Mouse (Mus musculus) intestine, embryonic 14.5 days (tissue): ENCODE measurements around the gene Tmem94. TPM values are rescaled to one million over a fixed set of nuclear protein-coding genes. Genes with fewer than 3 reads are reported as not detected.

Source experiments
- ATAC-seq: fragments of 200-750 bp; cut with Nextera tagmentation; replicated peaks from 2 replicates; pipeline ENCODE4 v1.8.0; 2017; ENCODE audit warnings: low read depth, moderate number of reproducible peaks, moderate TSS enrichment, moderate library complexity; ENCODE audit not compliant: low FRiP score, low TSS enrichment
- DNase-seq: peaks from one replicate; pipeline ENCODE4 v3.0.0-alpha.2; 2018; ENCODE audit warnings: low spot score
- H3K27ac ChIP-seq: fragments of 300-500 bp; sonication (generic); 2 replicates; pipeline ENCODE4 v1.5.1; 2014; ENCODE audit warnings: low read depth, mild to moderate bottlenecking, control low read depth
- H3K27me3 ChIP-seq: fragments of 300-500 bp; sonication (generic); replicated peaks from 2 replicates; pipeline ENCODE4 v1.6.1; 2014; ENCODE audit warnings: low read length, control low read depth; ENCODE audit not compliant: control insufficient read depth, insufficient read depth
- H3K36me3 ChIP-seq: fragments of 300-500 bp; sonication (generic); 2 replicates; pipeline ENCODE4 v1.6.1; 2014; ENCODE audit warnings: low read length, control low read depth; ENCODE audit not compliant: control insufficient read depth, insufficient read depth
- H3K4me1 ChIP-seq: fragments of 300-500 bp; sonication (generic); replicated peaks from 2 replicates; pipeline ENCODE4 v1.6.1; 2014; ENCODE audit warnings: low read length, control low read depth, mixed read lengths; ENCODE audit not compliant: control insufficient read depth, insufficient read depth
- H3K4me2 ChIP-seq: fragments of 300-500 bp; sonication (generic); 2 replicates; pipeline ENCODE4 v1.6.1; 2014; ENCODE audit warnings: low read length
- H3K4me3 ChIP-seq: fragments of 300-500 bp; sonication (generic); 2 replicates; pipeline ENCODE4 v1.5.1; 2014; ENCODE audit warnings: low read depth, low read length, control low read depth, mixed read lengths
- H3K9ac ChIP-seq: fragments of 300-500 bp; sonication (generic); 2 replicates; pipeline ENCODE4 v1.6.1; 2014; ENCODE audit warnings: mild to moderate bottlenecking, low read length
- H3K9me3 ChIP-seq: fragments of 300-500 bp; sonication (generic); 2 replicates; pipeline ENCODE4 v1.6.1; 2016; ENCODE audit warnings: low read length, control low read depth; ENCODE audit not compliant: control insufficient read depth
- WGBS: fragments of 180-500 bp; shearing (Covaris S2); extraction: QIAGEN DNeasy Blood & Tissue Kit; methylation state at CpG from one replicate; pipeline ENCODE4 v1.1.7; 2014; 5-methylcytosine and 5-hydroxymethylcytosine counted together
- polyA plus RNA-seq: library from polyadenylated mRNA; unstranded; fragments of >200 nt; fragmentation: Nextera tagmentation; extraction: Ambion mirVana; gene quantifications from 2 replicates; pipeline ENCODE4 v1.2.1, GENCODE M21; 2014

Gene Tmem94
- 14.6 and 15.7 TPM in 2 replicates for polyA plus RNA-seq

DNA sequence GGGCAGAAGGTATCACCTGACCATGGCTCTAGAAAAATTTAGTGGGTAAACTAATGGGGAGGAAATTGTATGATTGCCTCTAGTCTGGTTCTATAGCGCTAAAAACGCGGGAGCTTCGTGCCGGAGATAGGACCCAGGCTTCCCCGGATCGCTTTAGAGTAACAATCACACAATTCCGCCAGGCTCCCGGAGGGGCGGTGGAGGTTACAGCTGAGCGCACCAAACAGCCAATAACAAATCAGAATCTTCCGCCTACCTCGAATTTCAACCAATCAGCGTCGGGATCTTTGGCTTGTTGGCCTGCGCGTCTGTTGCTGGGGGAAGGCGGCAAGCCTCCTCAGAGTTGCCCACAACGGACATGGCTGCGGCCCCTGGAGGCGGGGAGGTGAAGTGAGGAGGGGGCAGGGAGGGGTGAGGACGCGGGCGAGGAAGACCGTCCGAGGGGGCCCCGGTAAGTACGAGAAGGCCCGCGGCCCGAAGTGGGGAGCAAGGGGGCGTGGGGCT lies at the start of gene Tmem94:
Gene Tmem94, plus strand, starts transcription at position 331 of the 504 bp plus-strand sequence.
- ATAC-seq: peak; percentile 97
- no peaks in the 10 kb centered on the region for H3K27me3 ChIP-seq
- DNase-seq: peak; percentile 100
- no peaks in the 10 kb centered on the region for H3K9me3 ChIP-seq
- peak within 1 kb of the TSS; percentile 85 for H3K27ac ChIP-seq
- H3K4me2 ChIP-seq: peak within 1 kb of the TSS; percentile 71
- WGBS: under 1% methylated on average over 32 of the region's 32 CpGs
- no peaks in the 10 kb centered on the region for H3K36me3 ChIP-seq
- peaks cover 8% of the 10 kb centered on the region for H3K4me1 ChIP-seq
- H3K4me3 ChIP-seq: peak within 1 kb of the TSS; percentile 96
- peak within 1 kb of the TSS; percentile 96 for H3K9ac ChIP-seq

- ATAC-seq (no peak; the same call in 1 of the 2 replicates), DNase-seq (no peak)
- no peaks in the 10 kb centered on the region for H3K36me3 ChIP-seq
- no peaks in the 10 kb centered on the region for H3K4me1 ChIP-seq
- no peak overlapping the region for H3K4me3 ChIP-seq
- 67% methylated on average over 15 of the region's 15 CpGs for WGBS
- no peak overlapping the region for H3K27ac ChIP-seq
- no peaks in the 10 kb centered on the region for H3K27me3 ChIP-seq
- H3K9me3 ChIP-seq: no peaks in the 10 kb centered on the region
- H3K4me2 ChIP-seq: no peak overlapping the region
- no peak overlapping the region for H3K9ac ChIP-seq
Measured at GRCm38 (mm10) chr11:115716410-115717338, 48.6 kb upstream of the Tmem94 start.

- H3K27ac ChIP-seq: no peak overlapping the region
- WGBS: 51% methylated on average over 8 of the region's 8 CpGs
- H3K4me3 ChIP-seq: no peak overlapping the region
- H3K9me3 ChIP-seq: no peaks in the 10 kb centered on the region
- no peaks in the 10 kb centered on the region for H3K36me3 ChIP-seq
- H3K4me2 ChIP-seq: no peak overlapping the region
- DNase-seq (no peak), ATAC-seq (no peak)
- H3K4me1 ChIP-seq: no peaks in the 10 kb centered on the region
- H3K9ac ChIP-seq: no peak overlapping the region
- no peaks in the 10 kb centered on the region for H3K27me3 ChIP-seq
Measured at GRCm38 (mm10) chr11:115717660-115718390, 47.4 kb upstream of the Tmem94 start.

GRCm38 (mm10) chr11:115722638-115723037 lies 42.6 kb upstream of the Tmem94 start:
- Histone ChIP-seq H3K4me3 (no peak overlapping the region), H3K9me3 (no peaks in the 10 kb centered on the region), H3K27ac (no peak overlapping the region), H3K9ac (no peak overlapping the region), H3K27me3 (no peaks in the 10 kb centered on the region), H3K36me3 (no peaks in the 10 kb centered on the region), H3K4me2 (0 out of 2 replicates have a peak overlapping the region, but pooled peaks have one; percentile 3), H3K4me1 (no peaks in the 10 kb centered on the region)
- 19% methylated on average over 14 of the region's 14 CpGs for WGBS
- DNase-seq (peak; percentile 88), ATAC-seq (no peak)

DNA sequence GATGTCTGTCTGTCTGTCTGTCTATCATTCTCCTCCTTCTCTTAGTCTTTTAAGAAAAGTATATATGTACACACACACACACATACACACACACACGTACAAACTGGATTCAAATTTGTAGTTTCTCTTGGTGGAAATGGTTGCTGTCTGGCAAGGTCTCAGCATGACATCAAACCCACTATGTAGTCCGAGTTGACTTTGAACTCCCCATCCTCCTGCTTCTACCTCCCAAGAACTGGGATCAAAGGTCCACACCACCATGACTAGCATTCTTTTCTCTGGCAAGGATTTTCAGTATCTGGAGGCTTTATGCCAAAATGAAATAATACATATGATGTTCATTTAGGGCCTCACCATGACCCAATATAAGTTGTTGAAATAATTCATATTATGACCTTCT lies 42.0 kb upstream of the Tmem94 start:
- H3K9me3 ChIP-seq: no peaks in the 10 kb centered on the region
- H3K36me3 ChIP-seq: no peaks in the 10 kb centered on the region
- whole genome bisulfite sequencing: 70% methylated on average over 2 of the region's 2 CpGs
- no peaks in the 10 kb centered on the region for H3K4me1 ChIP-seq
- H3K9ac ChIP-seq: no peak overlapping the region
- DNase-seq: no peak
- no peak overlapping the region for H3K4me3 ChIP-seq
- ATAC-seq: no peak
- no peak overlapping the region for H3K27ac ChIP-seq
- H3K4me2 ChIP-seq: no peak overlapping the region
- H3K27me3 ChIP-seq: no peaks in the 10 kb centered on the region

DNA sequence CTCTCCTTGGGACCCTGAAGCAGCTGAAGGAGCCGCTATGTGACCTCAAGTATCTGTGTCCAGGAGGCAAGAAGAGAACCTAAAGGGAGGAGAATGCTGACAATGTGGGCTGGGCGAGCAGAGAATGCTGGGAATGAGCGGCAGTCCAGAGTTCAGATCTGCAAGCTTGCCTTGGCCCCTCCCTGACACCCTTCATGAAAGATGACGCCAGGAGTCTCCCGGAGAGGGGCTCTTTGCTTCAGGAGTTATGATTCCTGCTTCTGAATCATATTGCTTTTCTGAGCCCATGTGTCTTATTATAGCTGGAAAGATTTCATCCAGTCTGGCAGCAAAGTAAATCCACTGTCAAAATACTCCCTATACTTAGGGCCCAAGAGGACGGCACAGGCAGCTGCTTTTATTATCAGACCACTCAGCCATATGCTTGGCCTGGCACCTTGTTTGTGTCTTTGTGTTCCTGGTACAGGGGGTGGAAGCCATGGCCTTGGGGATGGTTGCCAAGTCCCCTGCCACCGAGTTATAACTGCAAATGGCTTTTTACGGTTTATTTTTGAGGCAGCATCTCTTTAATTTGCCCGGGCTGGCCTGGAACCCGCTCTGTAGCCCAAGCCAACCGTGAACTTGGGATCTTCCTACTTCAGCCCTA lies 31.1 kb upstream of the Tmem94 start:
- H3K4me3 ChIP-seq: no peak overlapping the region
- H3K36me3 ChIP-seq: no peaks in the 10 kb centered on the region
- H3K4me2 ChIP-seq: no peak overlapping the region
- peaks cover 4% of the 10 kb centered on the region for H3K4me1 ChIP-seq
- no peak overlapping the region for H3K9ac ChIP-seq
- 58% methylated on average over 11 of the region's 11 CpGs for WGBS
- DNase-seq: no peak
- no peaks in the 10 kb centered on the region for H3K9me3 ChIP-seq
- H3K27ac ChIP-seq: no peak overlapping the region
- no peaks in the 10 kb centered on the region for H3K27me3 ChIP-seq
- ATAC-seq: 0 out of 2 replicates have a peak, but pooled peaks have one; percentile 40

GRCm38 (mm10) chr11:115737608-115738208 lies 27.5 kb upstream of the Tmem94 start:
- Histone ChIP-seq H3K4me3 (no peak overlapping the region), H3K4me2 (no peak overlapping the region), H3K27me3 (no peaks in the 10 kb centered on the region), H3K27ac (no peak overlapping the region), H3K9me3 (no peaks in the 10 kb centered on the region), H3K36me3 (no peaks in the 10 kb centered on the region), H3K4me1 (peaks cover 4% of the 10 kb centered on the region), H3K9ac (no peak overlapping the region)
- DNase-seq (no peak), ATAC-seq (no peak)
- 67% methylated on average over 10 of the region's 10 CpGs for WGBS
